Mouse (Mus musculus) heart, embryonic 11.5 days (tissue): ENCODE data around the gene Ephb1. TPM values are rescaled to one million over a fixed set of nuclear protein-coding genes. Genes with fewer than 3 reads are reported as not detected.
A peak's percentile ranks its signal among the peaks of the same experiment; 100 is the strongest.

Experiments
- ATAC-seq: fragments of 200-750 bp; cut with Nextera tagmentation; replicated peaks from 2 replicates; pipeline ENCODE4 v1.8.0; 2017; ENCODE audit warnings: moderate library complexity; ENCODE audit not compliant: insufficient number of reproducible peaks, low FRiP score, low TSS enrichment
- H3K27ac ChIP-seq: fragments of 300-500 bp; sonication (generic); 2 replicates; pipeline ENCODE4 v1.5.1; 2014; ENCODE audit warnings: mild to moderate bottlenecking, low read depth, low read length
- H3K27me3 ChIP-seq: fragments of 300-500 bp; sonication (generic); 2 replicates; pipeline ENCODE4 v1.6.1; 2014; ENCODE audit warnings: mild to moderate bottlenecking, low read length, mixed read lengths; ENCODE audit not compliant: control insufficient read depth, insufficient read depth
- H3K36me3 ChIP-seq: fragments of 300-500 bp; sonication (generic); 2 replicates; pipeline ENCODE4 v1.6.1; 2014; ENCODE audit warnings: mild to moderate bottlenecking, low read length, moderate library complexity, mixed read lengths; ENCODE audit not compliant: control insufficient read depth, insufficient read depth
- H3K4me1 ChIP-seq: fragments of 300-500 bp; sonication (generic); 2 replicates; pipeline ENCODE4 v1.6.1; 2014; ENCODE audit warnings: low read length; ENCODE audit not compliant: control insufficient read depth, insufficient read depth
- H3K4me2 ChIP-seq: fragments of 300-500 bp; sonication (generic); 2 replicates; pipeline ENCODE4 v1.6.1; 2014; ENCODE audit warnings: mild to moderate bottlenecking, moderate library complexity
- H3K4me3 ChIP-seq: fragments of 300-500 bp; sonication (generic); 2 replicates; pipeline ENCODE4 v1.5.1; 2014; ENCODE audit warnings: low read depth, low read length
- H3K9ac ChIP-seq: fragments of 300-500 bp; sonication (generic); 2 replicates; pipeline ENCODE4 v1.6.1; 2014; ENCODE audit warnings: mild to moderate bottlenecking, low read depth, low read length, moderate library complexity
- H3K9me3 ChIP-seq: fragments of 300-500 bp; sonication (generic); replicated peaks from 2 replicates; pipeline ENCODE4 v1.6.1; 2016; ENCODE audit warnings: low read length; ENCODE audit not compliant: control insufficient read depth
- WGBS: fragments of 180-500 bp; shearing (Covaris S2); extraction: QIAGEN DNeasy Blood & Tissue Kit; methylation state at CpG from one replicate; pipeline ENCODE4 v1.1.7; 2014; ENCODE audit not compliant: insufficient replicate concordance; 5-methylcytosine and 5-hydroxymethylcytosine counted together
- polyA plus RNA-seq: library from polyadenylated mRNA; unstranded; fragments of >200 nt; fragmentation: Nextera tagmentation; extraction: Ambion mirVana; gene quantifications from 2 replicates; pipeline ENCODE4 v1.2.1, GENCODE M21; 2014

Gene Ephb1
- polyA plus RNA-seq, 1 experiment from 2014 or later = 0.87 TPM

DNA sequence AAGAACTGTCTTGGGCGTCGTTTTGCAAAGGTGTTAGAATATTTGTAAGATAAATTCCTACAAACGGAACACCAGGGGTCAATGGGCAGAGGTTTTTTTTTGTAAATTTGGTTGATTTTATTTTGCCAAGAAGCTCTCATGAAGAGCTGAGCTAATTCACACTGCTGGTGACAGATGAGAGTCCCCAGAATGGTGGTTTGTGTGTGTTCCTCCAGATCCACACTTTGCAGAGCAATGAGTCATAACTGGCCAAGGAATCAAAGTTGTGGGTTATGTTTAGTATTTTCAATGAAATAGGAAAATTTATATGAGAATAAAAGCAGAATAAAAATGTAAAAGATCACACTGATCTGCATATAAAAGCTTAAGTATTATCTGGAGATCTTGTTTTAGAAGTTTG is 60.9 kb downstream of the Ephb1 start:
- Histone ChIP-seq H3K4me2 (no peak overlapping the region), H3K9ac (no peak overlapping the region), H3K36me3 (no peaks in the 10 kb centered on the region), H3K27me3 (no peaks in the 10 kb centered on the region), H3K4me1 (no peaks in the 10 kb centered on the region), H3K27ac (no peak overlapping the region), H3K4me3 (no peak overlapping the region), H3K9me3 (no peaks in the 10 kb centered on the region)
- WGBS = 75% methylated on average over 3 of the region's 3 CpGs
- no peak for ATAC-seq

GRCm38 (mm10) chr9:102291230-102291629 is 63.3 kb downstream of the Ephb1 start:
- Histone ChIP-seq H3K4me3 (no peak overlapping the region), H3K4me2 (no peak overlapping the region), H3K4me1 (no peaks in the 10 kb centered on the region), H3K27me3 (no peaks in the 10 kb centered on the region), H3K9ac (no peak overlapping the region), H3K36me3 (no peaks in the 10 kb centered on the region), H3K9me3 (no peaks in the 10 kb centered on the region), H3K27ac (no peak overlapping the region)
- no peak for ATAC-seq
- 77% methylated on average over 3 of the region's 3 CpGs for WGBS

GRCm38 (mm10) chr9:102288356-102288755 is 66.1 kb downstream of the Ephb1 start:
- WGBS = 84% methylated on average over 3 of the region's 3 CpGs
- no peak overlapping the region for H3K27ac ChIP-seq
- no peak overlapping the region for H3K4me2 ChIP-seq
- no peak overlapping the region for H3K4me3 ChIP-seq
- H3K9ac ChIP-seq = no peak overlapping the region
- H3K36me3 ChIP-seq = no peaks in the 10 kb centered on the region
- no peak for ATAC-seq
- H3K4me1 ChIP-seq = no peaks in the 10 kb centered on the region
- H3K27me3 ChIP-seq = no peaks in the 10 kb centered on the region
- peaks cover 3% of the 10 kb centered on the region; the same call in 1 of the 2 replicates for H3K9me3 ChIP-seq

DNA sequence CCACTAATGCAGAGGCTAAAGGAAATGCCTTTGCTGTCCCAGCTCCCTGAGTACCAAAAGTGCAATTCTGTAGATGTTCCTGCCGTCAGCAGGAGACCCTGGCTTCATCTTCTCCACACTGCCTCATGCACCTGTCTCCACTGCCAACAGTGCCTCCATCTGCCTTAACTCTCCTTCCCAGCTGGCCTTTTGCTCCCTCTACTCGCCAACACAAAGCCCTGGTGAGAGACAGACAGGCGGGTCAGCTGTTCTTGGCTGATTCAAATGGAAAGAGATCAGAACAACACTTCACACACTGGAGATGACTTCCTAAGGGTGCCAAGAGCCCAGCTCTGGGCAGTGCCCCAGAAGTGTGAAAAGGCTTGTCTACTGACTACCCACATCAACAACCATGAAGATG is 78.6 kb downstream of the Ephb1 start:
- ATAC-seq = no peak
- no peak overlapping the region for H3K9ac ChIP-seq
- peaks cover 16% of the 10 kb centered on the region for H3K27me3 ChIP-seq
- no peak overlapping the region for H3K4me3 ChIP-seq
- no peaks in the 10 kb centered on the region for H3K4me1 ChIP-seq
- H3K4me2 ChIP-seq = no peak overlapping the region
- WGBS = 65% methylated on average over 3 of the region's 3 CpGs
- no peaks in the 10 kb centered on the region for H3K9me3 ChIP-seq
- H3K36me3 ChIP-seq = no peaks in the 10 kb centered on the region
- no peak overlapping the region for H3K27ac ChIP-seq

GRCm38 (mm10) chr9:102274016-102274415 is 80.5 kb downstream of the Ephb1 start:
- Histone ChIP-seq H3K4me1 (no peaks in the 10 kb centered on the region), H3K9ac (no peak overlapping the region), H3K36me3 (no peaks in the 10 kb centered on the region), H3K9me3 (no peaks in the 10 kb centered on the region), H3K4me3 (no peak overlapping the region), H3K4me2 (no peak overlapping the region), H3K27ac (no peak overlapping the region), H3K27me3 (peaks cover 25% of the 10 kb centered on the region)
- no peak for ATAC-seq
- 62% methylated on average over 8 of the region's 8 CpGs for WGBS

- H3K4me1 ChIP-seq = no peaks in the 10 kb centered on the region
- H3K4me3 ChIP-seq = no peak overlapping the region
- no peak overlapping the region for H3K9ac ChIP-seq
- H3K9me3 ChIP-seq = no peaks in the 10 kb centered on the region
- no peak for ATAC-seq
- peaks cover 31% of the 10 kb centered on the region for H3K27me3 ChIP-seq
- H3K36me3 ChIP-seq = no peaks in the 10 kb centered on the region
- H3K27ac ChIP-seq = no peak overlapping the region
- 63% methylated on average over 6 of the region's 6 CpGs for WGBS
- H3K4me2 ChIP-seq = no peak overlapping the region
These were observed 81.1 kb downstream of the Ephb1 start for GRCm38 (mm10) chr9:102273469-102273808.

DNA sequence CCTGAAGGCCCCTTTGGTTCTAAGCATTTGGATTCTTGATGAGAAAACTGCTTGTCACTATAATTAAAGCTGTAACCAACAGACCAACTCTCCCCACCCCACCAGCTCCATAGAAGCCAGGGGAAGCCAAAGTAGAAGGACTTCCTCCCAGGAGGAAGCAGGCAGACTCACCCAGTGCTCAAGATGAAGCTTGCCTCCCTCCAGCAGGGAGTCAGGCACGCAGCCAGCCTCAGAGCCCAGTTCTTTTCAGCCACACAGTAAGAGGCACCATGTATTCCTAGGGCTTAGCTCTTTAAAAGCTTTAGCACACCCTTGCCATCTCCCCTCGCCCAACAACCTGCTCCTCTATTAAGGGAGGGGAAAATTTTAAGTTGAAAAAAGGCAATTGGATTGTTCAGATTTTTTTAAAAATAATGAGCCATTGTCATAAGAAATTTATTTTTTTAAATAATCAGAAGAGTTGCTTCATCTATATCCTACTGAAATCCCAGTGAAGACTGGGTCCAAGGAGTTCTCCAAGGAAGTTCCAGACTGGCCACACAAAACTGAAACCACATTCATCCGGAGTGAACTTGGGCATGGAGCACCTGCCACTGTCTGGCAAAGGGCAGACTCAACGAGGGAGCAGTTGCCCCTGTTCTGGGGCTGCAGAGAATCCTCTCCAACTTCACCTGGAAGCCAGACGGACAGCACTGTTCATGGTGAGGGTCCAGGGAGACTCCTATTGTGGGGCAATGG is 81.6 kb downstream of the Ephb1 start:
- Histone ChIP-seq H3K9ac (no peak overlapping the region), H3K36me3 (no peaks in the 10 kb centered on the region), H3K27me3 (peaks cover 36% of the 10 kb centered on the region), H3K4me2 (no peak overlapping the region), H3K4me3 (no peak overlapping the region), H3K9me3 (no peaks in the 10 kb centered on the region), H3K4me1 (no peaks in the 10 kb centered on the region), H3K27ac (no peak overlapping the region)
- ATAC-seq = no peak
- WGBS = 63% methylated on average over 5 of the region's 5 CpGs

DNA sequence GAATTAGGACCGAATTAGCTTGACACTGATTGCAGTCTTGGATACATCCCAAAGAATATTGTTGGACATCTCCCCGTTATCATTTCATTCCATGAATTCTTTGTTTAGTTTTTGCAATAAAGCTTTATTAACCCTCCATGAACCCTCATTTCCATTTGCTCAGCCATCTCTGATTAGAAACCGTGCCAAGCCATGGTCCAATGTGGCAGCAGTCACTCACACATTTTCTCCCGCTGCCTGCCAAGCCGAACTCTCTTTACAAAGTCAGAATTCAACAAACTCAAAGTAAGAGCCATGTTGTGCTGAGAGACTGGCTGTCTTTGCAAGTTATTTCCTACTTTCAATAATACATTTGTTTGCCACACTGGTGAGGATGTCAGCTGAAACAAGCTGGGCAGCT is 84.0 kb downstream of the Ephb1 start:
- no peak for ATAC-seq
- H3K4me1 ChIP-seq = no peaks in the 10 kb centered on the region
- no peaks in the 10 kb centered on the region for H3K36me3 ChIP-seq
- no peaks in the 10 kb centered on the region for H3K9me3 ChIP-seq
- no peak overlapping the region for H3K4me3 ChIP-seq
- WGBS = 76% methylated on average over 5 of the region's 5 CpGs
- no peak overlapping the region for H3K27ac ChIP-seq
- peaks cover 52% of the 10 kb centered on the region for H3K27me3 ChIP-seq
- H3K9ac ChIP-seq = no peak overlapping the region
- H3K4me2 ChIP-seq = no peak overlapping the region

DNA sequence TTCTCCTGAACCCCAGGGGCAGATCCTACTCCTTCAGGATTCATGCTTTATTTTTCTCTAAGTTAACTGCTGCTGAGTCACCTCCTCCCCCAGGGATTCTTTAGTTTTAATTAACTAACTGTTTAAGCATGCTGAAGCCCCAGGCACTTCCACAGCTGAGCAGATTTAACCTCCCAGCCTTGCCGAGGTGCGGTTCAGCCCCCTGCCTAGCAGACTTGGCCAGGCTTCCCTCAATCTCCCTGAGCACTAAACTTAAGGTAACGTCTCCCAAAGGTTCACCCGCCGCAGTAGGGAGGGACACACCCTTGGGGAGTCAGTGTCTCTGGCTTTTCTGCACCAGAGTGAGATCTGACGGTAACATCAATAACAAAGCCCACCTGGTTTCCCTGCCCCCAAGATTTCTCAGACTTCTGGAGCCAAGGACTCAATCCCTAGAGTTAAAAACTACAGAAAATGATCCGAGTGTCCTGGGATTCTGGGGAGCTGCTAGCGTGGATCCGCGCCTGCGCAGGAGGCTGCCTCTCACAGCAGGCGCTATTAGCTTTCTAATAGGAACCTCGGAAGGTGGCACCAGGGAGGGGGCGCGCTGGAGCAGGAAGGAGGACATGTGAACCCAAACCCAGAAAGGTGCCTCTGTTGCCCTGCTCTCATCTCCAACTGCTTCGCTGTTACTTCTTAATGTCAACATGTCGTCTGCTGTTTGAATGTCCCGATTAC is 87.0 kb downstream of the Ephb1 start:
- Histone ChIP-seq H3K27me3 (peaks cover 73% of the 10 kb centered on the region), H3K4me2 (peak overlapping the region; percentile 61), H3K4me1 (no peaks in the 10 kb centered on the region), H3K36me3 (no peaks in the 10 kb centered on the region), H3K27ac (no peak overlapping the region), H3K9me3 (no peaks in the 10 kb centered on the region), H3K4me3 (peak overlapping the region; percentile 29), H3K9ac (no peak overlapping the region)
- WGBS = under 1% methylated on average over 18 of the region's 18 CpGs
- ATAC-seq = no peak
